12 mouse cellular contexts compared by ENCODE assay signal in the genomic region with DNA sequence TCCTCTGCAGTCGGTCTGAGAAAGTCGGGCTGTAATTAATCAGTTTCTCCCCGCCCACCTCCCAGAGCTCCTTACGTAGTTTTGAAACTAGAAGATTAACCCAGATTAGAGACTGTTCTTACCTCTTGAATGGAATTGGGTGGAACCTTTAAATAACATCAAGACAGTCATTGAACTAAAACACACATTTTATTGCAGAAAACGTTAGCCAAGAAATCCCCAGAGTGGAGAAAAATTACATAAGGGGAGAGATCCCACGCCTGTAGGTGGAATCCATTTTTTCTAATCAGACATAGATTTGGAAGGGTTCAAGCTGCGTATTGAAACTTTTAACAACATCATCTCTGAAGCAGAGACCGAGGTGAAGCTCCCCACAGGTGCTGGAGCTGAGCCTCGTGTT. TPM values are rescaled to one million over a fixed set of nuclear protein-coding genes. Genes with fewer than 3 reads are reported as not detected.
DNase-seq lines count a peak whose midpoint lies in the region; ATAC-seq lines count a peak whose summit lies in the region.
"Had no signal": no experiment of that assay in that cellular context is flagged by ENCODE, and none has a peak within 500 bp of the region (broad histone marks: within the 10 kb centered on the region; RNA-seq: fewer than 3 reads in every experiment).

No protein-coding gene starts in this region.

- no peak overlapping the region for H3K27ac ChIP-seq in kidney, embryonic 15.5 days
- no peak overlapping the region for H3K27ac ChIP-seq in forebrain, embryonic 13.5 days
- no peak overlapping the region for H3K27ac ChIP-seq in hindbrain, embryonic 16.5 days (ENCODE audit: low read depth, low read length)
- no peak overlapping the region for H3K27ac ChIP-seq in stomach, embryonic 15.5 days

- H3K9ac ChIP-seq in kidney, embryonic 15.5 days = no peak overlapping the region
- no peak overlapping the region for H3K9ac ChIP-seq in forebrain, embryonic 13.5 days
- no peak overlapping the region for H3K9ac ChIP-seq in hindbrain, embryonic 16.5 days (ENCODE audit: low read depth, low read length)
- H3K9ac ChIP-seq in stomach, embryonic 15.5 days = no peak overlapping the region
- H3K9ac ChIP-seq: liver, postnatal 0 days had no signal

- H3K4me3 ChIP-seq in kidney, embryonic 15.5 days (replicated peaks) = no peak overlapping the region
- H3K4me3 ChIP-seq in forebrain, embryonic 13.5 days = no peak overlapping the region
- no peak overlapping the region for H3K4me3 ChIP-seq in hindbrain, embryonic 16.5 days (ENCODE audit: low read length)
- H3K4me3 ChIP-seq in stomach, embryonic 15.5 days (replicated peaks) = no peak overlapping the region

- H3K9me3 ChIP-seq in kidney, embryonic 15.5 days (replicated peaks) = no peaks in the 10 kb centered on the region; the same call in 1 of the 2 replicates
- H3K9me3 ChIP-seq in forebrain, embryonic 13.5 days (replicated peaks) = no peaks in the 10 kb centered on the region
- no peaks in the 10 kb centered on the region for H3K9me3 ChIP-seq in hindbrain, embryonic 16.5 days (ENCODE audit: control insufficient read depth, low read length)
- no peaks in the 10 kb centered on the region for H3K9me3 ChIP-seq in stomach, embryonic 15.5 days

- H3K4me2 ChIP-seq in kidney, embryonic 15.5 days = peak overlapping the region; percentile 28; the same call in 1 of the 2 replicates
- peak overlapping the region; percentile 42 for H3K4me2 ChIP-seq in forebrain, embryonic 13.5 days
- H3K4me2 ChIP-seq in hindbrain, embryonic 16.5 days (ENCODE audit: low read length) = peak overlapping the region; percentile 21; the same call in 1 of the 2 replicates
- 0 out of 2 replicates have a peak overlapping the region, but pooled peaks have one; percentile 19 for H3K4me2 ChIP-seq in stomach, embryonic 15.5 days

- ATAC-seq in kidney, embryonic 15.5 days (replicated peaks; ENCODE audit: low FRiP score) = no peak
- ATAC-seq in forebrain, embryonic 13.5 days = 0 out of 2 replicates have a peak, but pooled peaks have one; percentile 22
- no peak for ATAC-seq in hindbrain, embryonic 16.5 days
- ATAC-seq in stomach, embryonic 15.5 days (ENCODE audit: insufficient read depth, low FRiP score, low read depth) = no peak
- ATAC-seq: liver, postnatal 0 days had no signal

- 57% methylated on average over 9 of the region's 9 CpGs for WGBS in kidney, embryonic 15.5 days
- WGBS in forebrain, embryonic 13.5 days = 25% methylated on average over 9 of the region's 9 CpGs
- 44% methylated on average over 9 of the region's 9 CpGs for WGBS in hindbrain, embryonic 16.5 days
- WGBS in stomach, embryonic 15.5 days = 52% methylated on average over 9 of the region's 9 CpGs

- 0 out of 2 replicates have a peak, but pooled peaks cover 5% of the 10 kb centered on the region for H3K4me1 ChIP-seq in kidney, embryonic 15.5 days
- peaks cover 24% of the 10 kb centered on the region for H3K4me1 ChIP-seq in forebrain, embryonic 13.5 days
- no peaks in the 10 kb centered on the region; the same call in 1 of the 2 replicates for H3K4me1 ChIP-seq in hindbrain, embryonic 16.5 days (ENCODE audit: control insufficient read depth, insufficient read depth, low read depth, low read length)
- no peaks in the 10 kb centered on the region for H3K4me1 ChIP-seq in stomach, embryonic 15.5 days

- DNase-seq in kidney, adult 8-10 months = no peak
- no peak for DNase-seq in urinary bladder, postnatal 4 days (ENCODE audit: low spot score in 2 of 2)
- DNase-seq in natural killer cell, adult 2 months (ENCODE audit: low spot score in 2 of 2) = no peak
- DNase-seq: adrenal gland, postnatal 14 days; kidney, adult 18-20 months; left cerebral cortex, postnatal 4 days had no signal

- H3K36me3 ChIP-seq in kidney, embryonic 15.5 days = no peaks in the 10 kb centered on the region
- no peaks in the 10 kb centered on the region for H3K36me3 ChIP-seq in forebrain, embryonic 13.5 days (ENCODE audit: poor library complexity, severe bottlenecking)
- H3K36me3 ChIP-seq in hindbrain, embryonic 16.5 days (ENCODE audit: control insufficient read depth, insufficient read depth, low read length) = no peaks in the 10 kb centered on the region
- H3K36me3 ChIP-seq in stomach, embryonic 15.5 days = no peaks in the 10 kb centered on the region

- H3K27me3 ChIP-seq in kidney, embryonic 15.5 days = no peaks in the 10 kb centered on the region
- peaks cover 13% of the 10 kb centered on the region for H3K27me3 ChIP-seq in forebrain, embryonic 13.5 days
- H3K27me3 ChIP-seq in hindbrain, embryonic 16.5 days (replicated peaks; ENCODE audit: control insufficient read depth, insufficient read depth, low read length) = no peaks in the 10 kb centered on the region
- H3K27me3 ChIP-seq in stomach, embryonic 15.5 days (replicated peaks) = no peaks in the 10 kb centered on the region

RNA-seq across cellular contexts. Expression of a gene that starts 59.1 kb away (rescaled TPM):
- 0.19 and 0.38 TPM in 2 replicates for polyA plus RNA-seq in kidney, embryonic 15.5 days (2015; fragmentation: Nextera tagmentation; extraction: Ambion mirVana)
- 0.13 and 0.32 TPM in 2 replicates for polyA plus RNA-seq in forebrain, embryonic 13.5 days (2015; fragmentation: Nextera tagmentation; extraction: Ambion mirVana)
- polyA plus RNA-seq in hindbrain, embryonic 16.5 days (2015; fragmentation: Nextera tagmentation; extraction: Ambion mirVana) = 0.15 and 0.40 TPM in 2 replicates
- 0.13 and 0.35 TPM in 2 replicates for polyA plus RNA-seq in stomach, embryonic 15.5 days (2015; fragmentation: Nextera tagmentation; extraction: Ambion mirVana)
- polyA plus RNA-seq: neural tube, embryonic 11.5 days had no signal
